9 mouse cellular contexts compared by ENCODE assay signal in the genomic region with DNA sequence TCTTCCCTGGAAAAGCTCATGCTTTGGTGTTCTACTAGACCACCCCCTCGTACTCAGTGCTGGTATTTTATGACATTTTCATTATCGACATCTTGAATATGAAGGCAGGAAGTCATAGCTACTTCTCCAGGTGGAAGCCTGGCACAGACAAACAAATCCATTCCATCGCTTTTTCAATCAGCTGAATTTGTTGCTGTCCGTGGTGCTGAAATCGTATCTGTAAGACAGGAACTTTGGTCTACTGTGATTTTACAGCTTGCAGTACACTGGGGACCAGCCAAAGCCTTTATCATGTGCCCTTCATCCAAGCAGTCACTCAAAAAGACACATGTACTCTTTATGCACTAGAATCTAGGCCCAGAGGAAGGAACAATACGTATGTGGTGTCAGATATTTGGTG.
A peak's percentile ranks its signal among the peaks of the same experiment; 100 is the strongest.
DNase-seq lines count a peak whose midpoint lies in the region; ATAC-seq and TF ChIP-seq lines count a peak whose summit lies in the region.
"Had no signal": no experiment of that assay in that cellular context is flagged by ENCODE, and none has a peak within 500 bp of the region (broad histone marks: within the 10 kb centered on the region; RNA-seq: fewer than 3 reads in every experiment).

No protein-coding gene starts in this region.

- intact Hi-C loops in gastrocnemius, adult 2 months (cut with DNase I) = no loop called here

- H3K36me3 ChIP-seq in neural tube, embryonic 11.5 days (ENCODE audit: control insufficient read depth, insufficient read depth, low read length) = no peaks in the 10 kb centered on the region
- no peaks in the 10 kb centered on the region for H3K36me3 ChIP-seq in thymus, adult 2 months (ENCODE audit: control insufficient read depth, insufficient read depth, low read length)
- H3K36me3 ChIP-seq: heart, embryonic 13.5 days had no signal

- no peak overlapping the region for H3K27ac ChIP-seq in gastrocnemius, adult 2 months
- no peak overlapping the region for H3K27ac ChIP-seq in neural tube, embryonic 11.5 days (ENCODE audit: low read depth, low read length)
- no peak overlapping the region for H3K27ac ChIP-seq in thymus, adult 2 months (ENCODE audit: control insufficient read depth, insufficient read depth, low read length)
- H3K27ac ChIP-seq: heart, embryonic 13.5 days had no signal

- no peak overlapping the region for H3K4me2 ChIP-seq in neural tube, embryonic 11.5 days (ENCODE audit: low read depth)
- H3K4me2 ChIP-seq: heart, embryonic 13.5 days had no signal

- WGBS in neural tube, embryonic 11.5 days = 21% methylated on average over 6 of the region's 6 CpGs
- 25% methylated on average over 6 of the region's 6 CpGs for WGBS in thymus, adult 2 months

- no peak for ATAC-seq in neural tube, embryonic 11.5 days (ENCODE audit: insufficient read depth, low FRiP score, low TSS enrichment)
- ATAC-seq in monocyte, adult 5-6 weeks (replicated peaks; ENCODE audit: insufficient number of reproducible peaks, low FRiP score, low TSS enrichment, poor library complexity, severe bottlenecking) = no peak

- H3K27me3 ChIP-seq in neural tube, embryonic 11.5 days (ENCODE audit: control insufficient read depth, insufficient read depth, low read length) = no peaks in the 10 kb centered on the region
- no peaks in the 10 kb centered on the region for H3K27me3 ChIP-seq in thymus, adult 2 months (ENCODE audit: control insufficient read depth, insufficient read depth, low read length)
- H3K27me3 ChIP-seq: heart, embryonic 13.5 days had no signal

- no peak for TF ChIP-seq POLR2A in thymus, adult 2 months (IDR thresholded peaks at IDR 0.05; ENCODE audit: control insufficient read depth, extremely low read depth, insufficient read depth, low read length, poor library complexity)

- no peaks in the 10 kb centered on the region for H3K9me3 ChIP-seq in neural tube, embryonic 11.5 days (ENCODE audit: control insufficient read depth, low read length)
- H3K9me3 ChIP-seq: heart, embryonic 13.5 days had no signal

- peak; percentile 26 for DNase-seq in gastrocnemius, postnatal 10 days
- no peak for DNase-seq in gastrocnemius, adult 2 months
- peak; percentile 4 for DNase-seq in ovary, postnatal 10 days (ENCODE audit: low spot score)
- no peak for DNase-seq in ovary, postnatal 36 days (ENCODE audit: low spot score)
- DNase-seq in embryo, embryonic 10.5 days (ENCODE audit: low spot score) = peak; percentile 85
- peak; percentile 40 for DNase-seq in neural tube, embryonic 11.5 days (ENCODE audit: low spot score)
- no peak for DNase-seq in thymus, adult 2 months

- no peak overlapping the region for H3K9ac ChIP-seq in neural tube, embryonic 11.5 days (ENCODE audit: low read length)
- H3K9ac ChIP-seq: heart, embryonic 13.5 days had no signal

- no peak overlapping the region for H3K4me3 ChIP-seq in gastrocnemius, adult 2 months
- no peak overlapping the region for H3K4me3 ChIP-seq in neural tube, embryonic 11.5 days (ENCODE audit: low read depth, low read length)
- H3K4me3 ChIP-seq in thymus, adult 2 months (ENCODE audit: control insufficient read depth, insufficient read depth, low read length) = no peak overlapping the region
- H3K4me3 ChIP-seq: heart, embryonic 13.5 days had no signal

- no peak for TF ChIP-seq CTCF in gastrocnemius, adult 2 months (IDR thresholded peaks at IDR 0.05)
- no peak for TF ChIP-seq CTCF in thymus, adult 2 months (IDR thresholded peaks at IDR 0.05; ENCODE audit: borderline replicate concordance, control insufficient read depth, extremely low read depth, insufficient read depth, low read length, poor library complexity)

- H3K4me1 ChIP-seq in neural tube, embryonic 11.5 days (ENCODE audit: control insufficient read depth, insufficient read depth, low read length) = no peaks in the 10 kb centered on the region
- H3K4me1 ChIP-seq in thymus, adult 2 months (replicated peaks; ENCODE audit: control insufficient read depth, insufficient read depth, low read length) = no peaks in the 10 kb centered on the region
- H3K4me1 ChIP-seq: heart, embryonic 13.5 days had no signal

Comparison
In these comparisons a context has a peak if more than half of its experiments do, and no peak if none do; other contexts are left out.
1. DNase-seq: peak in gastrocnemius, postnatal 10 days (single experiment), ovary, postnatal 10 days (single experiment), embryo, embryonic 10.5 days (single experiment) and neural tube, embryonic 11.5 days (single experiment); none in gastrocnemius, adult 2 months (single experiment), ovary, postnatal 36 days (single experiment) and thymus, adult 2 months (single experiment).